Mouse (Mus musculus) kidney, adult 2 months (tissue): ENCODE measurements at regions not wholly inside any gene's neighbourhood (a gene's known extent, or its start where the extent isn't known, plus 50 kb on each side); places are given as distances from the start of the nearest gene placed in this dataset.

Experiments
- CTCF ChIP-seq: fragments of 200-500 bp; conservative IDR thresholded peaks from 2 replicates; pipeline ENCODE4 v1.5.1; 2011; ENCODE audit warnings: low read depth, mild to moderate bottlenecking, control low read depth, low read length, moderate library complexity, mixed read lengths; ENCODE audit not compliant: insufficient read depth, insufficient read length
- POLR2A ChIP-seq: fragments of 200-500 bp; IDR thresholded peaks from one replicate; pipeline ENCODE4 v1.6.1; 2011; ENCODE audit warnings: low read depth, low read length, control low read depth

GRCm38 (mm10) chr2:148500235-148500936 lies 57.0 kb upstream of the Cd93 start:
- TF ChIP-seq CTCF, result no peak
- no peak for TF ChIP-seq POLR2A
